Mouse (Mus musculus): Measurements from ENCODE around the gene Phc2. TPM values are rescaled to one million over a fixed set of nuclear protein-coding genes. Genes with fewer than 3 reads are reported as not detected.

The Phc2 gene
- polyA plus RNA-seq, 1 experiment from 2014 or later, result 52.8 TPM

DNA sequence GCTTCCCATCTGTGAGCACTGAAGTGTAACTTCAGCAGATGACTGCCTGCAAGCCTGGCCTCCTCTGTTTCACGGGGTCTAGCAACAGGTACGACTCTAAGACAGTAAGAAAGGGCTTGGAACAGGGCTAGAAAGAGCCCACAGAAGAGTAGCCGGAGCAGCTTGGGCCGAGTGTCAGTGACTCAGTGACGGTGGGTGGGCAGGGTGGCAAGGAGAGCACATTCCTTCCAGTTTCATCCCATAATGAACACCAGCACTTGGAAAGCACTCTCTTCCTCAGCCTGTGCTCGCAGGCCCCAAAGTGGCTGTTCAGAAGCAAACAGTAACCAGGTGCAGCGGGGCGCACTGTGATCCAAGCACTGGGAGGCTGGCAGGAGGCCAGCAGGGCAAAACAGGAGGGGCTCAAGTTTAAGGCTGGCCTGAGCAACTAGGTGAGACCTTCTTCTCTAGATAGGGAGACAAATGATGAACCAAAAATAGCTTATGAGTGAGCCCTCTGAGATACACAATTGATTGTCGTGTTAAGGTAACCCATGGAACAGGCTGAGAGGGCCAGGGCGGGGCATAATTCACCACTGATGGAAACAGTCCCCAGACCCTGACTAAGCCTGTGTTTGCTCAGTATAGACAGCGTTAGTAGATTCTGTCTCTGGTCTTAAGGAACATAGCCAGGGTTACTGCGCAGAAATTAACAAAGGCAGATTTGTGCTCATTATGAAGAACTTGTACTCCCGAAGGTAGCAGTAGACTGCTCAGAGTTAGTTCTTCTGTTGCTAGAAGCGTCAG lies 83.5 kb downstream of the Phc2 start:
- no peak overlapping the region for H3K4me3 ChIP-seq (replicated peaks; ENCODE audit: low read length)
- WGBS, result 56% methylated on average over 14 of the region's 14 CpGs
- H3K36me3 ChIP-seq (replicated peaks; ENCODE audit: control insufficient read depth, insufficient read depth), result peaks cover 33% of the 10 kb centered on the region
- DNase-seq (ENCODE audit: low spot score) (no peak), ATAC-seq (ENCODE audit: low FRiP score) (no peak)
- peak overlapping the region; percentile 82; the same call in 1 of the 2 replicates for H3K27ac ChIP-seq
- peaks cover 60% of the 10 kb centered on the region for H3K4me1 ChIP-seq (replicated peaks; ENCODE audit: control insufficient read depth, insufficient read depth, low read length)
- H3K4me2 ChIP-seq (replicated peaks), result 0 out of 2 replicates have a peak overlapping the region, but pooled peaks have one; percentile 33
- no peaks in the 10 kb centered on the region for H3K9me3 ChIP-seq (ENCODE audit: control insufficient read depth, low read length)
- H3K9ac ChIP-seq, result no peak overlapping the region
- H3K27me3 ChIP-seq (ENCODE audit: control insufficient read depth, insufficient read depth, low read length), result no peaks in the 10 kb centered on the region

DNA sequence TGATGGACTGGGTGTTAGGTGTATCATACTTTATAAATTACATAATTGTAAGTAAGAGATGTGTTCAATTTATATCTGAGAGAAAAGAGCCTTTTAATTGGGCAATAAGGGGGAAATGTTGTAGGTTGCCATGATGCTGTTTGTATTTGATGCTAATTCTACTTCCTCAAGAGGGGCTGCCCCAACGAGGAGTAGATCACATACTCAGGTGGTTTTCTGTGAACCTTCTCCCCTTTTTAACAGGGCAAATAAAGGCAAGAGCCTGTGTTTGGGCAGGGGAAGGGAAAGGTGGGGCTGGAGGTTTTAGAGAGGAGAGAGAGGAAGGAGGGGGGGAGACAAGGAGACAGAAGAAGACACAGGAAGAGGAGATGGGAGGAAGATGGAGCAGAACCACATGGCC lies 86.4 kb downstream of the Phc2 start:
- Histone ChIP-seq H3K4me3 (replicated peaks; ENCODE audit: low read length) (no peak overlapping the region), H3K4me2 (replicated peaks) (no peak overlapping the region), H3K27ac (no peak overlapping the region), H3K36me3 (replicated peaks; ENCODE audit: control insufficient read depth, insufficient read depth) (peaks cover 46% of the 10 kb centered on the region), H3K9ac (no peak overlapping the region), H3K4me1 (replicated peaks; ENCODE audit: control insufficient read depth, insufficient read depth, low read length) (peaks cover 32% of the 10 kb centered on the region), H3K27me3 (ENCODE audit: control insufficient read depth, insufficient read depth, low read length) (no peaks in the 10 kb centered on the region), H3K9me3 (ENCODE audit: control insufficient read depth, low read length) (no peaks in the 10 kb centered on the region)
- 69% methylated on average over 1 of the region's 1 CpGs for WGBS
- DNase-seq (ENCODE audit: low spot score), result no peak
- ATAC-seq (ENCODE audit: low FRiP score), result no peak

DNA sequence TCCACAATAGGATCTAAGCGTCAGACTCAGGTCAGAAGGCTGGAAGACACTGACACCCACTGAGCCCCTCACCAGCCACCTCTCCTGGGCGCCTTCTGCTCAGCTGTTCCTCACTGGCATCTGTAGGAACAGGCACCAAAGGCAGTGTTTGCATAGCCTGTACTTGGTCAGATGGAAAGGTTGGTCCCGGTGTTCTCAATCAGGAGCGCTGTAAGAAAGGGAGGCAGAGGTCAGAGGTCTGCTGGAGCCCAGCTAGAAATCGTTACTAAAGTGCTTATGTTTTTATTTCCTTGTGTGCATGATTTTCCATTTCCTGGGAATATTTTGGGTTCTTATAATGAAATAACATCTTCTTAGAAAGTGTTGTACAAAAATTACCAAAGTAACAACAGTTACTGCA lies 87.4 kb downstream of the Phc2 start:
- no peak overlapping the region for H3K9ac ChIP-seq
- ATAC-seq (ENCODE audit: low FRiP score), result no peak
- H3K4me3 ChIP-seq (replicated peaks; ENCODE audit: low read length), result no peak overlapping the region
- peaks cover 21% of the 10 kb centered on the region for H3K4me1 ChIP-seq (replicated peaks; ENCODE audit: control insufficient read depth, insufficient read depth, low read length)
- WGBS, result 32% methylated on average over 5 of the region's 5 CpGs
- H3K36me3 ChIP-seq (replicated peaks; ENCODE audit: control insufficient read depth, insufficient read depth), result peaks cover 57% of the 10 kb centered on the region
- no peaks in the 10 kb centered on the region for H3K9me3 ChIP-seq (ENCODE audit: control insufficient read depth, low read length)
- DNase-seq (ENCODE audit: low spot score), result no peak
- H3K27me3 ChIP-seq (ENCODE audit: control insufficient read depth, insufficient read depth, low read length), result no peaks in the 10 kb centered on the region
- peak overlapping the region; percentile 17; the same call in 1 of the 2 replicates for H3K27ac ChIP-seq
- H3K4me2 ChIP-seq (replicated peaks), result no peak overlapping the region

DNA sequence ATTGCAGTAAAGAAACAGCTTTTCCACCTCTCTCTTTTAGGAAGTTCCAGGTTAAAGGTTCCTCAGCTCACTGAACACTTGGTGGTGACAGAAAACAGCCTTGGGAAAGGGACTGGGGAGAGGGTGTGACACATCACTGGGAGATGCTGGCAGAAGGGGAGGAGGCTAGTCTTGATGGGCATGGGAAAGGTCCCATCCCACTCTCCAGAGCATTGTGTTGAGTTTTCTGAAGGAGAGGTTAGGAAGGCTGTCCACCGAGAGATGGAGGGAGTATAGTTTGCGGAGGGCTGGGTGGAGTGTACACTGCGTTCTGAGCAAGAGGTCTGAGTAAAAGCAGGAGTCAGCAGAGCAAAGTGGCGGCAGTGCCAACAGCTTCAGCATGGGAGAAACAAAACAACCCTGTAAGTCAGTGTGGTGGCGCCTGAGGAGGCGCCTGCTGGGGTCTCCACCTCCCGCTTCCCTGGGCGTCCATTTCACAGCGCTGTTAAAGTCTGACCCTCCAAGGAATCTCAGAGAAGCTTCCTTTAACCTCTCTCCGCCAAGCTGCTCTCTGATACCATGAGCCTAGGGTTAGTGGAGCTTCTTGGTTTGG lies 88.0 kb downstream of the Phc2 start:
- no peak for DNase-seq (ENCODE audit: low spot score)
- no peak overlapping the region for H3K4me2 ChIP-seq (replicated peaks)
- WGBS, result 40% methylated on average over 10 of the region's 10 CpGs
- no peak overlapping the region for H3K9ac ChIP-seq
- H3K4me3 ChIP-seq (replicated peaks; ENCODE audit: low read length), result no peak overlapping the region
- H3K27ac ChIP-seq, result no peak overlapping the region; the same call in 1 of the 2 replicates
- H3K36me3 ChIP-seq (replicated peaks; ENCODE audit: control insufficient read depth, insufficient read depth), result peaks cover 62% of the 10 kb centered on the region
- H3K27me3 ChIP-seq (ENCODE audit: control insufficient read depth, insufficient read depth, low read length), result no peaks in the 10 kb centered on the region
- no peaks in the 10 kb centered on the region for H3K9me3 ChIP-seq (ENCODE audit: control insufficient read depth, low read length)
- H3K4me1 ChIP-seq (replicated peaks; ENCODE audit: control insufficient read depth, insufficient read depth, low read length), result peaks cover 16% of the 10 kb centered on the region
- ATAC-seq (ENCODE audit: low FRiP score), result peak; percentile 14; the same call in 1 of the 2 replicates

DNA sequence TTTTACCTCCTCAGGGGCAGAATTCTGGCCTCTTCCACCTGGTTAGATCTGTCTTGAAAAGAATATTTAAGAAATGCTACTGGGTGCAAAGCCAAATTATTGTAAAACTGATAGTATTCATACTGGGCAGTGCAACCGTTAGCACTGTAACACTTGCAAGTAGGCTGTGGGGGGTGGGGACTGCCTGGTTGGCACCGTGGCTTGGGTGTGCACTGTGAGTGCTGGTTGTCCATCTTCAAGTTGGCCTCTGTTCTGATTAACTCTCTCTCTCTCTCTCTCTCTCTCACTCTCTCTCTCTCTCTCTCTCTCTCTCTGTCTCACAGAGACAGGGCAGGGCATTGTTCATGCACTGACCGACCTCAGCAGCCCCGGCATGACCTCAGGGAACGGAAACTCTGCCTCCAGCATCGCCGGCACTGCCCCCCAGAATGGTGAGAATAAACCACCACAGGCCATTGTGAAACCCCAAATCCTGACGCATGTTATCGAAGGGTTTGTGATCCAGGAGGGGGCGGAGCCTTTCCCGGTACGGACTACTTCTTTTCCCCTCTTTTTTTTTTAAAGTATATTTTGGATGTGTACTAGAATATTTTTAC lies 88.6 kb downstream of the Phc2 start:
- Histone ChIP-seq H3K36me3 (replicated peaks; ENCODE audit: control insufficient read depth, insufficient read depth) (peaks cover 65% of the 10 kb centered on the region), H3K4me2 (replicated peaks) (no peak overlapping the region), H3K4me1 (replicated peaks; ENCODE audit: control insufficient read depth, insufficient read depth, low read length) (peaks cover 9% of the 10 kb centered on the region), H3K4me3 (replicated peaks; ENCODE audit: low read length) (no peak overlapping the region), H3K9ac (no peak overlapping the region), H3K27ac (no peak overlapping the region; the same call in 1 of the 2 replicates), H3K27me3 (ENCODE audit: control insufficient read depth, insufficient read depth, low read length) (no peaks in the 10 kb centered on the region), H3K9me3 (ENCODE audit: control insufficient read depth, low read length) (no peaks in the 10 kb centered on the region)
- WGBS, result 61% methylated on average over 12 of the region's 12 CpGs
- ATAC-seq (ENCODE audit: low FRiP score) (no peak), DNase-seq (ENCODE audit: low spot score) (no peak)

DNA sequence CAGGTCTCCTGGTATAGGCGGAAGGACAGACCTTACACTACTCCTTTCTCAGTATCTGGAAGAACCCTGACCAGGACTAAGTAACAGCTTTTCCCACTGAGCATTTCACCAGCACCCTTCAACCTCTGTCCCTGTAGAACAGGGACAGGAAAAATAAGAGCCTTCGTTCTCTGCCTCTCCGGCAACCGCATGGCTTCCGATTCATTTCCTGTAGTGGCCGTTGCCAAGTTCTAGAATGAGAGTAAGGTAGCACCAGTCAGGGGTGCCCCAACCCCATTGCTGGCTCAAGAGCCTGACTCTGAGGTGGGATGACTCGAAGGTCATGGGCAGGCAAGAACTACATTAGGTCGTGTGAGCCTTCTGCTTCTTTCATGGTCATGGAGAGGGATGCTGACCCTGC lies 90.7 kb downstream of the Phc2 start:
- Histone ChIP-seq H3K4me1 (replicated peaks; ENCODE audit: control insufficient read depth, insufficient read depth, low read length) (peaks cover 7% of the 10 kb centered on the region), H3K9ac (no peak overlapping the region), H3K27me3 (ENCODE audit: control insufficient read depth, insufficient read depth, low read length) (no peaks in the 10 kb centered on the region), H3K4me2 (replicated peaks) (no peak overlapping the region), H3K36me3 (replicated peaks; ENCODE audit: control insufficient read depth, insufficient read depth) (peaks cover 86% of the 10 kb centered on the region), H3K4me3 (replicated peaks; ENCODE audit: low read length) (no peak overlapping the region), H3K9me3 (ENCODE audit: control insufficient read depth, low read length) (no peaks in the 10 kb centered on the region), H3K27ac (no peak overlapping the region)
- DNase-seq (ENCODE audit: low spot score) (no peak), ATAC-seq (ENCODE audit: low FRiP score) (no peak)
- WGBS, result 89% methylated on average over 8 of the region's 8 CpGs

DNA sequence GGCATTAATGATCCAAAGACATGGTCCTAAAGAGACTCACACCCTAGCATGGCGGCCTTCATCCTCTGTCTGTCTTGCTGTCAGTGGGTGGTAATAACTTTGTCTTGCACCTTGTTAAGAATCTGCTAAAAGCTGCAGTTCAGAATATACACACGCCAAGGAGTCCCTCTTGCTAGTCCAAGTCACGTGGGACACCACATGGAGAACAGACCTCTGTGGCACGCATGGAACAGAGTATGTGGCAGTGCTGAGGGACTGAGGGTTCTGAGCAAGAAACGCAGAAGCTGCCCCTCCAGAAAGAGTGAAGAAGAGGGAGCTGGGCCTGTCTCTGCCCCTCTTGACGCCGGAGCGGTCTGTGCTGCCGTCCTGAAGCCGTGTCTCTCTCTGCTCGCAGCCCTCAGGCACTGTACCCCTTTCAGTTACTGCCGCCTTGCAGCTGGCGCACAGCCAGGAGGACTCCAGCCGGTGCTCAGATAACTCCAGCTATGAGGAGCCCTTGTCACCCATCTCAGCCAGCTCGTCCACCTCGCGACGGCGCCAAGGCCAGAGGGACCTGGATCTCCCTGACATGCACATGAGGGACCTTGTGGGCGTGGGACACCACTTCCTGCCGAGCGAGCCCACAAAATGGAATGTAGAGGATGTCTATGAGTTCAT lies 93.2 kb downstream of the Phc2 start:
- peaks cover 99% of the 10 kb centered on the region for H3K36me3 ChIP-seq (replicated peaks; ENCODE audit: control insufficient read depth, insufficient read depth)
- DNase-seq (ENCODE audit: low spot score), result no peak
- no peak overlapping the region for H3K4me3 ChIP-seq (replicated peaks; ENCODE audit: low read length)
- H3K27ac ChIP-seq, result no peak overlapping the region
- H3K4me1 ChIP-seq (replicated peaks; ENCODE audit: control insufficient read depth, insufficient read depth, low read length), result peaks cover 2% of the 10 kb centered on the region
- no peaks in the 10 kb centered on the region for H3K9me3 ChIP-seq (ENCODE audit: control insufficient read depth, low read length)
- no peak overlapping the region for H3K4me2 ChIP-seq (replicated peaks)
- WGBS, result 74% methylated on average over 22 of the region's 22 CpGs
- no peak overlapping the region for H3K9ac ChIP-seq
- H3K27me3 ChIP-seq (ENCODE audit: control insufficient read depth, insufficient read depth, low read length), result no peaks in the 10 kb centered on the region
- ATAC-seq (ENCODE audit: low FRiP score), result no peak

DNA sequence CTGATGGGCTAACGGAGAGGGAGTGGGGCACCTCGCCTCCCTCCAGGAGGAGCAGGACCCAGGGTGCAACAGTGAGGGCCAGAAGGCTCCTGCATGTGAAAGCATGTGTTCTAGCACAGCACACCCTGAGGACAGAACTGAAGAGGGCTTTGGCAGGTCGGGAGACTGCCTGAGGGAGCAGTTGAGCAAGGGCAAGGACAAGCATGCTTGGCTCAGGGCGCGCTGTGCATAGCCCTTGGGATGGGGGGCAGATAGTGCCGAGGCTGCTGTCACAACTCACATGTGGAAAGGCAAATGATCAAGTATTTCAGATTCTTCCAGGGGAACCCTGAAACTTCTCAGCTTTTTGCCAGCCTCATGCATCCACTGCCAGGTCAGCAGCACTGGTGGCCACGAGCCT lies 93.8 kb downstream of the Phc2 start:
- Histone ChIP-seq H3K4me2 (replicated peaks) (no peak overlapping the region), H3K9ac (no peak overlapping the region), H3K27ac (no peak overlapping the region), H3K4me1 (replicated peaks; ENCODE audit: control insufficient read depth, insufficient read depth, low read length) (no peaks in the 10 kb centered on the region), H3K9me3 (ENCODE audit: control insufficient read depth, low read length) (no peaks in the 10 kb centered on the region), H3K27me3 (ENCODE audit: control insufficient read depth, insufficient read depth, low read length) (no peaks in the 10 kb centered on the region), H3K4me3 (replicated peaks; ENCODE audit: low read length) (no peak overlapping the region), H3K36me3 (replicated peaks; ENCODE audit: control insufficient read depth, insufficient read depth) (peaks cover 100% of the 10 kb centered on the region)
- no peak for DNase-seq (ENCODE audit: low spot score)
- 92% methylated on average over 7 of the region's 7 CpGs for WGBS
- no peak for ATAC-seq (ENCODE audit: low FRiP score)

DNA sequence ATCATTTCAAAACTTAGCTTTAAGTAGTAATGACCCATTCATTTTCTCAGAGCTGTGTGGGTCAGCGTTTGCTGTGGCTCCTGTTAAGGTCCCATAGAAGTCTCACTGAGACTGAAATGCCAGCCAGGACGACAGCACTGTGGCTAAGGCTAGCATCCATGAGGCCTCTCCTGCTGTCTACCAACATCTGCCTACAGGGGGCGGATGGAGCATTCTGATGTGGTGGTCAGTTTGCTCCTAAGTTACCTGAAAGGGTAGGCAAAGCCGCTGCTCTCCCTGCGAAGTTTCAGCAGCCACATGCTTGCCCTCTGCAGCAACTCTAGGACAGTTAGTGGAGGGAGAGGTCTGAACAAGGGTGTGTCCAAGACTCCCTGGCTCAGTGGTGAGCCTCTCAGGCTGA lies 96.5 kb downstream of the Phc2 start:
- H3K9me3 ChIP-seq (ENCODE audit: control insufficient read depth, low read length), result no peaks in the 10 kb centered on the region
- no peak overlapping the region for H3K9ac ChIP-seq
- H3K4me1 ChIP-seq (replicated peaks; ENCODE audit: control insufficient read depth, insufficient read depth, low read length), result no peaks in the 10 kb centered on the region
- no peak overlapping the region for H3K4me3 ChIP-seq (replicated peaks; ENCODE audit: low read length)
- 64% methylated on average over 5 of the region's 5 CpGs for WGBS
- ATAC-seq (ENCODE audit: low FRiP score) (no peak), DNase-seq (ENCODE audit: low spot score) (no peak)
- H3K27me3 ChIP-seq (ENCODE audit: control insufficient read depth, insufficient read depth, low read length), result no peaks in the 10 kb centered on the region
- H3K36me3 ChIP-seq (replicated peaks; ENCODE audit: control insufficient read depth, insufficient read depth), result peaks cover 89% of the 10 kb centered on the region
- H3K27ac ChIP-seq, result no peak overlapping the region
- H3K4me2 ChIP-seq (replicated peaks), result no peak overlapping the region
